Mouse (Mus musculus): ENCODE measurements around the gene Gm10643. TPM values are rescaled to one million over a fixed set of nuclear protein-coding genes. Genes with fewer than 3 reads are reported as not detected.
A peak's percentile ranks its signal among the peaks of the same experiment; 100 is the strongest.

Gm10643 gene
- polyA plus RNA-seq, 1 experiment = 2.1 TPM

DNA sequence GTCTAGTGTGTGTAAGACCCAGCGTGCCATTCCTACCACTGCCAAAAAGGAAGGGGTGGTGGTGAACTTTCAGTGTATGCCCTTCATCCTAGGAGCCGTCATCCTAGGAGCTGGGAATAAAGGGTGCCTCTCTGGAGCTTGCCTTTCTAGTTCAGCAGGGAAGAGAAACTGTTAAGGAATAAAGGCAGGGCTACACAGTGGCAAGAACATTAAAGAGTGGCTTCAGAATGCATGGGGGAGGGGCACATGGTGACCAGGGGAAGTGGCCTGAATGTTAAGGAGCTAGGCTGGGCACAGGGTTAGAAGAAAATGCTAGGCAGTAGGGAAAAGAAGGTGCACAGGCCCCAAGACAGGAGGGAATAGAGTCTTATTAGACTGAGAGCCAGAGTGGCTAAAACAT lies 4.8 kb upstream of the Gm10643 start:
- H3K27me3 ChIP-seq (ENCODE audit: control insufficient read depth, insufficient read depth, low read length) = no peaks in the 10 kb centered on the region
- TF ChIP-seq CTCF (IDR thresholded peaks at IDR 0.05; ENCODE audit: borderline replicate concordance, insufficient read depth, low read depth, low read length) (no peak), POLR2A (IDR thresholded peaks at IDR 0.05; ENCODE audit: borderline replicate concordance, insufficient read depth, low read length) (no peak)
- H3K4me1 ChIP-seq (ENCODE audit: control insufficient read depth, insufficient read depth, low read length) = peaks cover 37% of the 10 kb centered on the region
- no peak overlapping the region for H3K4me3 ChIP-seq (replicated peaks; ENCODE audit: insufficient read depth, low read depth, low read length)
- DNase-seq = no peak
- 60% methylated on average over 2 of the region's 2 CpGs for WGBS
- no peak overlapping the region for H3K27ac ChIP-seq (ENCODE audit: insufficient read depth, low read length)

DNA sequence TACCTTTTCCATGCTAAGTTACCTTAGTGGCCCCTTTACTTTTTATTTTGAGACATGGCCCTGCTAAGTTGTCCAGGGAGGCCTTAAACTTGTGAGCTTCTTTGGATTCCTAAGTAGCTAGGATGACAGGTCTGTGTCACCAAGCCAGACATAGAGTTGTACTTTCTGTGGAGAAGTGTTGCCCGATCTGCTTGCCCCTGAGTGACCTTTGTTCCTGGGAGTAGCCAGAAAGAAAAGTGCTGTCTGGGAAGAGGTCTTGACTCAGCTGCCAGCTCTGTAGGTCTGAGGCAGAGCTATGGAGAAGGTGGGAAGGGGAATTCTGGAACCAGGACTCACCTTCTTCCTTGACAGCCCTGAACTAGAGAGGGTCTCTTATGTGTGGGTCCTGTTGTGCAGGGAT lies 4.2 kb upstream of the Gm10643 start:
- Histone ChIP-seq H3K27ac (ENCODE audit: insufficient read depth, low read length) (no peak overlapping the region), H3K4me3 (replicated peaks; ENCODE audit: insufficient read depth, low read depth, low read length) (no peak overlapping the region), H3K4me1 (ENCODE audit: control insufficient read depth, insufficient read depth, low read length) (peaks cover 37% of the 10 kb centered on the region), H3K27me3 (ENCODE audit: control insufficient read depth, insufficient read depth, low read length) (no peaks in the 10 kb centered on the region)
- TF ChIP-seq CTCF (IDR thresholded peaks at IDR 0.05; ENCODE audit: borderline replicate concordance, insufficient read depth, low read depth, low read length) (no peak), POLR2A (IDR thresholded peaks at IDR 0.05; ENCODE audit: borderline replicate concordance, insufficient read depth, low read length) (no peak)
- DNase-seq = no peak
- 49% methylated on average over 1 of the region's 1 CpGs for WGBS

DNA sequence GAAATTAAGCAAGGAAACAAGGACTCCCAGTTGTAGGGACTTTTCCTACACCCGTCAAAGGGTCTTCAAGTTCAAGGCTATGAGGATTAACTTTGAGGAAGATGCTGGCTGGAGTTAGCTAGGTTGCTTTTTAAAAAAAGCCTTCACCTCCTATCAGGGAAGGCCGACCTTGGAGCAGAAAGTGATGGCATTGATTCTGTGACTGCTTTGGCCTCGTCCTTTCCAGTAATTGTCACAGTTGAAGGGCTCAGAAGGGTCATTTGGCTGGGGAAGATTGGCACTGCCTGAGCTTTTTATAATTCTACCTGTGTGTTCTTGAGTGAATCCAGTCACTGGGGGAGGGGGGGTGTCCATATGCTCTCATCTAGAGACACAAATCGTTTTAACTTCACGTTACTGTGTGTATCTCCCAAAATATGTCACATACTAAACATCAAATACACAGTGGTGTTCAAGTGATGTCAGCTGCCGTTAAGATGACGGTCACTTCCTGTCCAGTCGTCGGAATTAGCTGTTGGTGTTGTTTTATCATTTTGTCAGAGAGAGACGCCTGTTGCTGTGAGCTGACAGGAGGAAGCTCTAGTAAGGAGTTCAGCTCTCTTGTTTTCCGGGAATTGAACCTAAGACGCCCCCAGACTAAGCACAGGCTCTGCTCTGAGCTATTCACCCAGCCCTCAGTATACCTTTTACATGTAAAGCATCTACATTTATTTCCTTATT lies 3.5 kb upstream of the Gm10643 start:
- TF ChIP-seq POLR2A (IDR thresholded peaks at IDR 0.05; ENCODE audit: borderline replicate concordance, insufficient read depth, low read length) (no peak), CTCF (IDR thresholded peaks at IDR 0.05; ENCODE audit: borderline replicate concordance, insufficient read depth, low read depth, low read length) (no peak)
- H3K4me3 ChIP-seq (replicated peaks; ENCODE audit: insufficient read depth, low read depth, low read length) = no peak overlapping the region

DNA sequence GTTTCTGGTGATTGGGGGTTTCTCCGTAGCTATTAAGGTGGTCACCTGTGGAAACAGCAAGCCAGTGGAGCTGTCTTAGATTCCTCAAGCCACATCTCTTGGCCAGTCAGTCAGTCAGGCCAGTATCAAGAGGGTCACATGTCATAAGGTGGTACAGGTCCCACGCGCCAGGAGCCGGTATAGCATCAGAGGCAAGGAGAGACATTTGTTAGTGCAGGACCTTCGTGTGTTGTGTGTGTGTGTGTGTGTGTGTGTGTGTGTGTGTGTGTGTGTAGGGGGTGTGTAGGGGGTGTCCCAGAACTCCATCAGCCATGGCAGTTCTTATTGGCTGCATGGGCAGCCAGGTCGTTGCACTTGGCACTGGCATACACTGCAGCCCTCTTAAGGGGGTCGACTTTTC lies 3.0 kb upstream of the Gm10643 start:
- 69% methylated on average over 7 of the region's 7 CpGs for WGBS
- TF ChIP-seq CTCF (IDR thresholded peaks at IDR 0.05; ENCODE audit: borderline replicate concordance, insufficient read depth, low read depth, low read length) (no peak), POLR2A (IDR thresholded peaks at IDR 0.05; ENCODE audit: borderline replicate concordance, insufficient read depth, low read length) (no peak)
- DNase-seq = no peak
- Histone ChIP-seq H3K4me3 (replicated peaks; ENCODE audit: insufficient read depth, low read depth, low read length) (peak overlapping the region; percentile 35), H3K27me3 (ENCODE audit: control insufficient read depth, insufficient read depth, low read length) (no peaks in the 10 kb centered on the region), H3K27ac (ENCODE audit: insufficient read depth, low read length) (no peak overlapping the region), H3K4me1 (ENCODE audit: control insufficient read depth, insufficient read depth, low read length) (peaks cover 33% of the 10 kb centered on the region)

More for the DNA sequence above, 3.5 kb upstream of the Gm10643 start:
- H3K27me3 ChIP-seq (ENCODE audit: control insufficient read depth, insufficient read depth, low read length) = no peaks in the 10 kb centered on the region
- WGBS = 57% methylated on average over 12 of the region's 12 CpGs
- peaks cover 37% of the 10 kb centered on the region for H3K4me1 ChIP-seq (ENCODE audit: control insufficient read depth, insufficient read depth, low read length)
- H3K27ac ChIP-seq (ENCODE audit: insufficient read depth, low read length) = no peak overlapping the region
- no peak for DNase-seq

DNA sequence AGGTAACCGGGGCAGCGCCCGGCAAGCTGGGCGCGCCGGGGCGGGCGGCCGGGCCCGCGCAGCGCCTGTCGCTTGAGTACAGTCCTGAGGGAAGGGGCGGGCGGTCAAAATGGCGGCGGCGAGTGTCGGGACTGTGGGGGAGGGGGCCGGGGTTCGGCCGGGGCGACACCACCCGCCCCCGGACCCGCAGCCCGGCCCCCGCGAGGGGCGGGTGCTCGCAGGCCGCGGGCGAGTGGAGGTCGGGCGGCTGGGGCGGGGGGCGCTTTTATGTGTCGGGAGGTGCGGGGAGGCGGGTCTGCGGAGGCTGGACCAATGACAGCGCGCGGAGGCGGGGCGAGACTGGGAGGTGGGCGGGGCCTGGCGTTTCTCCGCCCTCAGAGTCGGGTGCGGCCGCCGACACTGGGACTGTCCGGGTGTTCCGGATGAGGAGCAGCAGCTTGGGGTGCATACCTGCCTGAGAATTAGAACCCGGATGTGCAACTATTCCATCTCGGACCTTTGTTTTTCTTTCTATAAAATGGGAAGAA lies 2.2 kb upstream of the Gm10643 start:
- Histone ChIP-seq H3K4me1 (ENCODE audit: control insufficient read depth, insufficient read depth, low read length) (peaks cover 28% of the 10 kb centered on the region), H3K27me3 (ENCODE audit: control insufficient read depth, insufficient read depth, low read length) (no peaks in the 10 kb centered on the region), H3K4me3 (replicated peaks; ENCODE audit: insufficient read depth, low read depth, low read length) (peak overlapping the region; percentile 56), H3K27ac (ENCODE audit: insufficient read depth, low read length) (no peak overlapping the region)
- TF ChIP-seq POLR2A (IDR thresholded peaks at IDR 0.05; ENCODE audit: borderline replicate concordance, insufficient read depth, low read length) (no peak), CTCF (IDR thresholded peaks at IDR 0.05; ENCODE audit: borderline replicate concordance, insufficient read depth, low read depth, low read length) (no peak)
- peak; percentile 91 to 97 for DNase-seq
- WGBS = under 1% methylated on average over 55 of the region's 58 CpGs

DNA sequence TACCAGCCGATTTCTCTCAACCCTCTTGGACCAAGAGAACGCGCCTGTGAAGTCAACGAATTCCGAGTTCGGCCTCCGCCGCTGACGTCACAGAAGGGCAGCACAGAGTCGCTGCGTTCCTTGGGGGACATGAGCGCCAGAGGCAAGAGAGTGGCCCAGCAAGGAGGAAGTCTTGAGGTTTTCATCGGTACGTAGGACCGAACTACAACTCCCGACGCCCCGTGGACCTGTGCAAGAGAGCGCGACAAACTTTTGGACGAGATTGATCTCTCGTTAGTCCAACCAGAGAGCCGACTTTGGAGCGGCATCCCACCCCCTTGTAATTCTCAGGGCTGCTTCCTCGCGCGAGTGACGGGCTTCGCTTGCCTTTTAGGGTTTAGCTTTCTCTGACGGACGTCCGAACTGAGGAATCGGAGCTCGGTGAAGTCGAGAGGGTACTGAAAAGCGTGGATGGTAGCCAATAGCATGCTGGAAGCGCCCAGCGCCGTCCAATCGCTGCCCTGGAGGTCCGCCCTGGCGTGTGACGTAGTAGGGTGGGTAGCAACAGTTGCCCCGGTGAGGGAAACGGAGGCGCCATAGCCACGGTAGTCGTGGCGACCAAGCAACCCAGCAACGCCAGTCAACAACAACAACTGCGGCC lies 1.5 kb upstream of the Gm10643 start, which contains the start of gene Rfx1:
Gene Rfx1 (plus strand): TSS at position 544 of the 640 bp plus-strand sequence.
- H3K27ac ChIP-seq (ENCODE audit: insufficient read depth, low read length) = peak within 1 kb of the TSS; percentile 56
- DNase-seq = peak; percentile 99 to 100
- TF ChIP-seq CTCF (IDR thresholded peaks at IDR 0.05; ENCODE audit: borderline replicate concordance, insufficient read depth, low read depth, low read length) (no peak), POLR2A (IDR thresholded peaks at IDR 0.05; ENCODE audit: borderline replicate concordance, insufficient read depth, low read length) (peak; percentile 69)
- H3K4me3 ChIP-seq (replicated peaks; ENCODE audit: insufficient read depth, low read depth, low read length) = peak within 1 kb of the TSS; percentile 80
- no peaks in the 10 kb centered on the region for H3K27me3 ChIP-seq (ENCODE audit: control insufficient read depth, insufficient read depth, low read length)
- under 1% methylated on average over 51 of the region's 51 CpGs for WGBS
- peaks cover 24% of the 10 kb centered on the region for H3K4me1 ChIP-seq (ENCODE audit: control insufficient read depth, insufficient read depth, low read length)

DNA sequence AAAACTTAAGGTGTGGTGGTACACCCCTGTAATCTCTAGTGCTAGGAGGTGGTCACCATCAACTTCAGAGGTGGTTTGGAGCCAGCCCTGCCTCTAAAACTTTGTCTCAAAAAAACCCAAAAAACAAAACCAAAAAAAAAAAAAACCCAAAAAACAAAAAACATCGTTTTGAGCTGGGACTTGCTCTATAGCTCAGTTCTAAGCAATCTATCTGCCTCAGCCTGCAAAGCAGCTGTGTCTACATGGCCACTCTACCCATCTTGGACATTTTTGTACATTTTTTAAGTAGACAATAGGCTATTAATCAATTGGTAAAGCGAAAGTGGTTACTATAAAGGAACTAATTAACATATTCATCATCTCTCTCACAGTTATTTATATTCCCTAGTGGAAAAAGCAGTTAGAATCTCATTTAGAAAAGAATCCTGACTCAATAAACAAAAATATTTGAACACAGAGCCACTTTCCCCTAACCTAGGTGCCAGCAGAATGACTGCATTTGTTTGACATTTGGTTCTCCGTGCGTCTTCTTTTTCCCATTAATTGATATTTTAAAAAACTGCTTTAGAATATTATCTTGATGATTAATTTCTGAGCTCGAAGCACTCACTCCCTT lies 628 bp upstream of the Gm10643 start:
- TF ChIP-seq POLR2A (IDR thresholded peaks at IDR 0.05; ENCODE audit: borderline replicate concordance, insufficient read depth, low read length) = no peak
- no peak for TF ChIP-seq CTCF (IDR thresholded peaks at IDR 0.05; ENCODE audit: borderline replicate concordance, insufficient read depth, low read depth, low read length)
- peak overlapping the region; percentile 56; the same call in 1 of the 2 replicates for H3K27ac ChIP-seq (ENCODE audit: insufficient read depth, low read length)
- no peaks in the 10 kb centered on the region for H3K27me3 ChIP-seq (ENCODE audit: control insufficient read depth, insufficient read depth, low read length)
- DNase-seq = no peak
- WGBS = 28% methylated on average over 5 of the region's 5 CpGs
- peaks cover 18% of the 10 kb centered on the region for H3K4me1 ChIP-seq (ENCODE audit: control insufficient read depth, insufficient read depth, low read length)
- H3K4me3 ChIP-seq (replicated peaks; ENCODE audit: insufficient read depth, low read depth, low read length) = peak overlapping the region; percentile 80
